Mouse (Mus musculus): Measurements from ENCODE around the gene Mmel1. TPM values are rescaled to one million over a fixed set of nuclear protein-coding genes. Genes with fewer than 3 reads are reported as not detected.

Mmel1 gene
- polyA plus RNA-seq, 1 experiment from 2014 or later: 0.31 TPM

DNA sequence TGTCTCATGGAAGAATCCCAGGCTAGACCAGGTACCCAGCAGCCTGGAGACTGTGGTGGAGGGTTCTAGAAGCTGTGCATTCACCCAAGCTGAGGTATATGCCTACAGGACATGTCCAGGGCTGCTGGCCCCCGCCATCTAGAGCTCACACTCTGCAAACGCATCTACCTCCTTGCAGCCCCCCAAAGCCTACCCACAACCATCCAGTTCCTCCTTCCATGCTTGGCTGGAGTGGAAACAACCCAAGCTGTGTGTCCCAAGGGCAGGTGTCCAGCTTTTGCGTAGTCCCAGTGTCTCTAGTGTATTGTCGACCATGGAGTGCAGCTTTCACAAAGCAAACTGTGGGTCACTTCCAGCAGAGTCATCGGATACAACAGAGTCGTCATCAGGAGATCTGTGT is 2.1 kb upstream of the Mmel1 start:
- no peak for ATAC-seq (replicated peaks)
- no peak overlapping the region for H3K9ac ChIP-seq
- H3K4me3 ChIP-seq: no peak overlapping the region
- WGBS: 86% methylated on average over 6 of the region's 6 CpGs
- no peaks in the 10 kb centered on the region; the same call in 1 of the 2 replicates for H3K27me3 ChIP-seq (replicated peaks)
- H3K4me2 ChIP-seq: no peak overlapping the region
- H3K9me3 ChIP-seq: no peaks in the 10 kb centered on the region
- H3K27ac ChIP-seq: no peak overlapping the region
- H3K4me1 ChIP-seq: peaks cover 25% of the 10 kb centered on the region
- H3K36me3 ChIP-seq (replicated peaks): no peaks in the 10 kb centered on the region

DNA sequence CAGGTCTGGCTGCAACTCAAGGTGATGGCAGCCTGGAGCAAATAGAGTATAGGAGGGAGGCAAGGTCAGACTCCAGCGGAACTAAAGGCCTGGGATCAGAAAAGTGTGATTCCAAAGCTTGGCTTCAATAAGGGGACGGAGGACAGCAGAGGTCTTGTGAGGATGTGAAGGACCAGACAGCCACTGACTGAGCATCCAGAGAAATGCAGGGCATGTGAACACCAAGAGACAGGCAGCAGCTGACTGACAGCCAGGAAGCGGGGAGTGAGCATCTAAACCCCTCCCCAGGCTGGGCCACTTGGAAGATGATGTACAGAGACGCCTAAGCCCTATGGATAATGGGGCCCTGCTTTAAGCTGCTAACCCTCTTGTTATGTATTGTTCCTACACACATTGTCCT is 1.3 kb downstream of the Mmel1 start:
- peaks cover 13% of the 10 kb centered on the region for H3K4me1 ChIP-seq
- H3K36me3 ChIP-seq (replicated peaks): no peaks in the 10 kb centered on the region
- H3K27ac ChIP-seq: no peak overlapping the region
- no peak overlapping the region for H3K4me3 ChIP-seq
- H3K9ac ChIP-seq: no peak overlapping the region
- WGBS: 58% methylated on average over 4 of the region's 4 CpGs
- H3K9me3 ChIP-seq: no peaks in the 10 kb centered on the region
- H3K27me3 ChIP-seq (replicated peaks): peaks cover 3% of the 10 kb centered on the region; the same call in 1 of the 2 replicates
- no peak overlapping the region for H3K4me2 ChIP-seq
- ATAC-seq (replicated peaks): no peak

DNA sequence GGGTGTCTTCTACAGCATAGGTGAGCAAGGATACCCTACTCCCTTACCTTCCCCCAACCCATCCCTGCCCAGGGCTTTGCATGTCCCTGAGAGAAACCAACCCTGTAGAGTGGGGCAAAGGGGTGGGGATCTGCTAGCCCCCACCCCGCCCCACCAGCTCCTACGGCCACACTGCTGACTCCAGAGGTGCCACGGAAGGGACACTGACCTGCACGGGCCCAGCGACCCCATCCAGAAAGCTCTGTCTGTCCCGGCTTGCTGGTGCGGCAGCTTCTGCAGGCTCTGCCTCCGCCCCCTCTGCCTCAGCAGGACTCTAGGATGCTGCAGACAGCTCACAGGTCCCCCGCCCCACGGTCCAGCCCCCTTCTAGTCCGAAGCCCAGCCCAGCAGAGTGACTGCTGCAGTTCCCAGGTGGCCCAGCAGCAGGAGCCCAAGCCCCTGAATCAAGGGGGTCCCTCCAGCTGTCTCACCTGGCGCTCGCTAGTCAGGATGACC is 2.4 kb downstream of the Mmel1 start:
- 4% methylated on average over 13 of the region's 13 CpGs for WGBS
- H3K9ac ChIP-seq: no peak overlapping the region
- ATAC-seq (replicated peaks): peak; percentile 63

DNA sequence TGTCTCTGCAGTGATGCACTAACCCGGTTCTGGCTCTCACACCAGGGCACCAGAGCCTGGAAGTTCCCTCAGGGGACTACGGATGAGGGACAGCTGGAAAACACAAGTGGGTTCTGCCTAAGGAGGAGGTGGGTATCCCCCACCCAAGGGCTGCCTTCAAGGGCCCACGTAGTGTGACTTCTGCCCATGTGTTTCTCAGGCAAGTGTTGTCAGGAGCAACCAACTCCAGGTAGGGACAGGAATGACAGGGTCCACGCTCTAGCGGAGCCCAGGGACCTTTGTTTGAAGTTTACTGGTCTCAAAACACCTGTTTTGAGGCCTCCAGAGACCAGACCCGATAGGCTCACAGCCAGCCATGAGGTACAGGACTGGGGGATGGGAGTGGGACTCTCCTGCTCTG is 3.8 kb downstream of the Mmel1 start:
- Histone ChIP-seq H3K4me3 (no peak overlapping the region), H3K27me3 (replicated peaks) (peaks cover 3% of the 10 kb centered on the region; the same call in 1 of the 2 replicates), H3K36me3 (replicated peaks) (no peaks in the 10 kb centered on the region), H3K4me1 (peaks cover 11% of the 10 kb centered on the region), H3K27ac (no peak overlapping the region), H3K9ac (no peak overlapping the region), H3K4me2 (no peak overlapping the region), H3K9me3 (no peaks in the 10 kb centered on the region)
- no peak for ATAC-seq (replicated peaks)
- WGBS: 76% methylated on average over 6 of the region's 6 CpGs

More for the DNA sequence above, 2.4 kb downstream of the Mmel1 start:
- peak overlapping the region; percentile 45 for H3K4me2 ChIP-seq
- H3K4me1 ChIP-seq: peaks cover 13% of the 10 kb centered on the region
- no peak overlapping the region for H3K27ac ChIP-seq
- H3K27me3 ChIP-seq (replicated peaks): peaks cover 3% of the 10 kb centered on the region; the same call in 1 of the 2 replicates
- H3K4me3 ChIP-seq: peak overlapping the region; percentile 34
- H3K9me3 ChIP-seq: no peaks in the 10 kb centered on the region
- H3K36me3 ChIP-seq (replicated peaks): no peaks in the 10 kb centered on the region

DNA sequence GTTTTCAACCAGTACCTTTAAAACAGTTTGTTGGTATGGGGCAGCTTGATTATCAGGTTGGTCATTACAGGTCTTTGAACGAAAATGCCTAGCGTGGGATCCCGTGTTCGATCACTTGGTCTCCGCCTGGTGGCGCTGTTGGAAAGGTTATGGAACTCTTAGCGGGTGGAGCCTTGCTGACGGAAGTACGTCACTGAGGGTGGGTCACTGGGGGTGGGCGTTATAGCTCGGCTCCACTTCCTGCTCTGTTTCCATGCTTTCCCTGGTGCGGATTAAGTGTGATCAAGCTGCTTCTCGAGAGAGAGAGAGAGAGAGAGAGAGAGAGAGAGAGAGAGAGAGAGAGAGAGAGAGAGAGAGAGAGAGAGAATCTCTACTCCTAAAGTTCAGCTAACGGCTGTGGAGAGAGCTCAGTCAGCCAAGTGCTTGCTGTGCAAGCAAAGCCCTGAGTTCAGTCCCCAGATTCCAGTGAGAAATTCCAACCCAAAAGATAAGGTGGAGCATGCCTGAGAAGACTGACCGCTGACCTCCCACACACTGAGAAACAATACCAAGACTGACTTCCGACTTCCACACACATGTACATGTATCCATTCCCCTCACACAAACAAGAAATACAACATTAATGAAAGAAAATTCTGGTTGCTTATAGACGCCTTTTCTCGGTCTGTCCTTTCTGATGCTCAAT is 8.6 kb downstream of the Mmel1 start:
- Histone ChIP-seq H3K27me3 (replicated peaks) (0 out of 2 replicates have a peak, but pooled peaks cover 2% of the 10 kb centered on the region), H3K36me3 (replicated peaks) (no peaks in the 10 kb centered on the region), H3K9me3 (no peaks in the 10 kb centered on the region), H3K4me1 (peaks cover 4% of the 10 kb centered on the region), H3K27ac (peak overlapping the region; percentile 75), H3K9ac (peak overlapping the region; percentile 27; the same call in 1 of the 2 replicates), H3K4me2 (peak overlapping the region; percentile 59), H3K4me3 (peak overlapping the region; percentile 31)
- peak; percentile 97 for ATAC-seq (replicated peaks)
- WGBS: 12% methylated on average over 17 of the region's 18 CpGs

DNA sequence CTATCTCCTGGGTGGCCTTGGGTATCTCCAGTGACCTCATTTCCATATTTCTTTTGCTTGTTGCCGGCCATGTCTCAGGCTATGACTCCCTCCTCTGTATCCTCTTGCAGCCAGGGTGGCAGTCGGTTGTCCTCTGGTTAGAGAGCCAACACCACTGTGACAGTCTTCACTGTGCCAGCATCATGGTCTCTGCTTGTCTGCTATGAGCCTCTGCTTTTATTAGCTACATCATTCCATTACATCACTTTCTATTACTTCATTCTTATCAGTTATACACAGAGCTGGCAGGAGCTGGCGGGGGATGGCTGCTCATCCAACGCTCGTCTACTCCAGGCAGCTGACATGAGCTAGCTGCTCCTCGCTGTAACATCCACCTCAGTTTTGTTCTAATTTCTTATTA is 11.3 kb downstream of the Mmel1 start:
- H3K4me1 ChIP-seq: peaks cover 4% of the 10 kb centered on the region
- ATAC-seq (replicated peaks): no peak
- 79% methylated on average over 6 of the region's 6 CpGs for WGBS
- no peak overlapping the region for H3K4me2 ChIP-seq
- no peak overlapping the region for H3K9ac ChIP-seq
- no peak overlapping the region for H3K4me3 ChIP-seq
- H3K27ac ChIP-seq: no peak overlapping the region
- H3K36me3 ChIP-seq (replicated peaks): no peaks in the 10 kb centered on the region
- H3K9me3 ChIP-seq: no peaks in the 10 kb centered on the region
- H3K27me3 ChIP-seq (replicated peaks): no peaks in the 10 kb centered on the region

DNA sequence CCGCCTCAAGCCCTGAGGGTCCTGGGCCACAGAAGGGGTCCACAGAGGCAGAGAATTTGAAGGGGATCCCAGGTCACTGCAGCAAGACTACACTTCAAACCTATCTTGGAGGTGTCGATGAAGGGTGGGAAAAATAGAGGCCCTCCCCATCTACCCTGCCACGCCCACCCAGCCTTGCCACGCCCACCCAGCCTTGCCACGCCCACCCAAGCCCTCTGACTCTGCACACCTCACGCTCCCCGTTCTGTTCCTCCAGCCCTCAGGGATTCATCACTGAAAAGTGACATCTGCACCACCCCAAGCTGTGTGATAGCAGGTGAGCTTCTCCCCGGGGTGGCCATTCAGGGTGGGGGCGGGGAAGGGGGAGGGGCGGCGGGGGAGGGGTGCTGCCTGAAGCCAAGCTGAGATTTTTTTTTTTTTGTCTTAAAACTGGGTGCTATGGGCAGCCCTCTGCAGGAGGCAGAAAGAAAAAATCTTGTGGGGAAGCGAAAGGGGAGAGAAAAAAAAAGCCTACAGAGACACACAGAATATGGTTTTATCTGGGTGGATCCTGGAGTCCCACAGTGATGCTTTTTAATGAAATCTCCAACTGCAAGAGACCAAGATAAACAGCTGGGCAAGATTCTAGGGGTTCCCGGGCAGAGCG is 12.8 kb downstream of the Mmel1 start:
- ATAC-seq (replicated peaks): no peak
- no peaks in the 10 kb centered on the region for H3K9me3 ChIP-seq
- H3K27ac ChIP-seq: no peak overlapping the region
- H3K4me2 ChIP-seq: no peak overlapping the region
- no peaks in the 10 kb centered on the region for H3K27me3 ChIP-seq (replicated peaks)
- H3K4me1 ChIP-seq: peaks cover 4% of the 10 kb centered on the region
- no peak overlapping the region for H3K9ac ChIP-seq
- 32% methylated on average over 14 of the region's 14 CpGs for WGBS
- no peak overlapping the region for H3K4me3 ChIP-seq
- H3K36me3 ChIP-seq (replicated peaks): no peaks in the 10 kb centered on the region

DNA sequence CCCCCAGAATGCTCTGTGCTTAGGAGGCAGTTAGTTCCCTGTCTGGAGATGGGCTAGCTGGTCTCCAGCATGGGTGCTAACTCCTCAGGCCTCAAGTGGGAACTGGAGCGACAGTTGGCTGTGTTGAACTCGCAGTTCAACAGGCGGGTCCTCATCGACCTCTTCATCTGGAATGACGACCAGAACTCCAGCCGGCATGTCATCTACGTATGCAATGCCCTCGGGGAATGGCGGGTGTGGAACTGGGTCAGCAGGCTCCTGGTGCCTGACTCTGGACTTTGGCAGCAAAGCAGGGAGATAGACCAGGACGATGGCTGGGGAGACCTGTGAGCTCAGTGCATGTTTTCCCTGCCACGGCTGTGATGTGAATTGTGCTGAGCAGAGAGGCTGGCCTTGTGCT is 16.0 kb downstream of the Mmel1 start:
- H3K4me2 ChIP-seq: no peak overlapping the region
- H3K4me3 ChIP-seq: no peak overlapping the region
- H3K9ac ChIP-seq: no peak overlapping the region
- no peak overlapping the region for H3K27ac ChIP-seq
- no peaks in the 10 kb centered on the region for H3K36me3 ChIP-seq (replicated peaks)
- 84% methylated on average over 11 of the region's 11 CpGs for WGBS
- no peaks in the 10 kb centered on the region for H3K4me1 ChIP-seq
- no peak for ATAC-seq (replicated peaks)
- no peaks in the 10 kb centered on the region for H3K9me3 ChIP-seq
- no peaks in the 10 kb centered on the region for H3K27me3 ChIP-seq (replicated peaks)

DNA sequence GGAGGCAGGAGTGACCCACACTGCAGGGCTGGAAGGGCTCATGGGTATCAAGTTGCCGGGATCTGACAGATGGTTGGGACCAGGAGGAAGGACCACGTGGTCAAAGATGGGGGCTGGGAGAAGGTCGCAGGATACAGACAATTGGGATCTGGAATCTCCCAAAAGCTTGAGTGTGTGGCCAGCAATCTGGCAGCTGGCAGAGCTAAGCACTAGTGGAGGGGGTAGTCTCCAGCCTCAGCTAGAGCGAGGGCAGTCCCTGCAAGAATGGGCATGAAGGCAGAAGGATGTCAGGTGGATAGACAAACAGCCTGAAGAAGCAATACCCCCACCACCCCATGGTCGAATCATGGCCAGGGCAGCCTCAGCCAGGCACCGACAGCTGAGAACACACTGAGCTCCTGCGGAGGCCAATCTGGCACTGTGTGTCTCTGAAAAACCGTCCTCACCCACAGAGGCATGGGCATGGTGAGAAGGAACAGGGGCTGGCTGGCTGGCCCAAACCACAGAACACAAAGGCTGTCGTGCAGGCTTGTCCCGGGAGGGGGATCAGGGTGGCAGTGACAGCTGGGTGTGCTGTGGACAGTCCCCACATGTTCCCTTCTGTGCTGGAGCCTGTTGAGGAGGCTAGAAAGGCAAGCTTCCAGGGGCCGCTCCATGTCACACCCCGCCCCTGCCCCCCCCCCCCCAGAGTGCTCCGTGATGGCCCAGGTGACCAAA is 17.6 kb downstream of the Mmel1 start:
- Histone ChIP-seq H3K27me3 (replicated peaks) (no peaks in the 10 kb centered on the region), H3K27ac (no peak overlapping the region), H3K9ac (no peak overlapping the region), H3K36me3 (replicated peaks) (no peaks in the 10 kb centered on the region), H3K4me1 (no peaks in the 10 kb centered on the region), H3K4me3 (no peak overlapping the region), H3K4me2 (no peak overlapping the region), H3K9me3 (no peaks in the 10 kb centered on the region)
- ATAC-seq (replicated peaks): no peak
- WGBS: 61% methylated on average over 11 of the region's 13 CpGs

DNA sequence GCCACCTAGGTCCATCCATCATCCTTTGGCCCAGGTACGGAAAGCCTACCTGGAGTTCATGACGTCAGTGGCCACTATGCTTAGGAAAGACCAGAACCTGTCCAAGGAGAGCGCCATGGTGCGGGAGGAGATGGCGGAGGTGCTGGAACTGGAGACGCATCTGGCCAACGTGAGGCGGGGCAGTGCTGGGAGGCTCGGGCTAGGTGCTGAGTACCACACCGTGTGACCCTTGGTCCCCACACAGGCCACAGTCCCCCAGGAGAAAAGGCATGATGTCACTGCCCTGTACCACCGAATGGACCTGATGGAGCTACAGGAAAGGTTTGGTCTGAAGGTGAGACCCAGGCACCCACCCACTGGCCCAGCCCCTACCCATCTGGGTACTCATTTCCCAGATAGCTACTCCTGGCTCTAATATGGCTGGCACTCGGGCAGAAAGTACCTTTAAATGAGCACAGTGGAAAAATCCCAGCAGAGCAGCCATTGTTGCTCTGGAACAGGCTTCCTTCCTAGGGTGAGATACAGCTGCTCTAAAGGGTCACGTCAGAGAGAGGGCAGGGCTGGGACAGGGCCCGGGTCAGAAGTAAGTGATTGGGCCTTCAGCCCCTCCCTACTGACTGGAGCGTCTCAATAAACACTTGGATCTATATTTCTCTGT is 18.3 kb downstream of the Mmel1 start:
- 85% methylated on average over 15 of the region's 15 CpGs for WGBS
- Histone ChIP-seq H3K27ac (no peak overlapping the region), H3K9me3 (no peaks in the 10 kb centered on the region), H3K4me2 (no peak overlapping the region), H3K36me3 (replicated peaks) (no peaks in the 10 kb centered on the region), H3K9ac (no peak overlapping the region), H3K27me3 (replicated peaks) (no peaks in the 10 kb centered on the region), H3K4me3 (no peak overlapping the region), H3K4me1 (no peaks in the 10 kb centered on the region)
- ATAC-seq (replicated peaks): no peak

DNA sequence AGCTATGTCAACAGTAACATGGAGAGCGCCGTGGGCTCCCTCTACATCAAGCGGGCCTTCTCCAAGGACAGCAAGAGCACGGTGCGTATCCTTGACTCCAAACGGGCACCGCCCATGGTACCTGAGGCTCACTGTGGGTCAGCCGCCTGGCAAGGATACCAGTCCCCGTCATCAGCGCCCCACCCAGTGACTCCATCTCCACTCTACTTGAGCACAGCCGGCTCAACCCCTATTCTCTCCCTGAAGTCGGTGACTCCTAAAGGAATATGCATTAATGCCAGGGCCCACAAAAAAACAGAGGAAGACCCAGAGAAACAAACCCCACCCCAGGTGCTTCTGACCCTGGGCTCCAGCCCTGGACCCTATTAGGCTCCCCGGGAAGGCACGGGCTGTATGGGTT is 21.5 kb downstream of the Mmel1 start:
- no peak overlapping the region for H3K9ac ChIP-seq
- no peaks in the 10 kb centered on the region for H3K27me3 ChIP-seq (replicated peaks)
- 91% methylated on average over 14 of the region's 14 CpGs for WGBS
- H3K36me3 ChIP-seq (replicated peaks): no peaks in the 10 kb centered on the region
- H3K27ac ChIP-seq: no peak overlapping the region
- H3K4me2 ChIP-seq: no peak overlapping the region
- H3K9me3 ChIP-seq: no peaks in the 10 kb centered on the region
- no peaks in the 10 kb centered on the region for H3K4me1 ChIP-seq
- H3K4me3 ChIP-seq: no peak overlapping the region
- no peak for ATAC-seq (replicated peaks)

DNA sequence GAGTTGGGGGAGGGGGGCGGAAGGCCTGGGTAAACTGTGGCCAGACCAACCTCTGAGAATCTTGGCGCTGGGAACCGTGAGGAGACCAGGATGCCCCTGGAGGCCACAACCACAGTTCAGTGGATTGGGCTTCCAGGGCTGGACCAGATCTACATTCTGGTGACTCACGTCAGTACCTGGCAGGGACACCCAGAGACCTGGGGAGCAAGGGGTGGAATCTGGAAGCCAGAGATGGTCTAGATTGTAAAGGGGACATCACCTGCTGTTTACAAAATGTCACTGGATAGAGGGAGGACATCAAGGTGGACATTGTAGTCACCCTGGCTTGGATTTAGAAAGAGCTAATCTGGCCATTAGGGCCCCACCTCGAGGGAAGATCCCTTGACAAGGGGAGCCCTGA is 26.2 kb downstream of the Mmel1 start:
- no peak for ATAC-seq (replicated peaks)
- Histone ChIP-seq H3K4me2 (no peak overlapping the region), H3K9ac (no peak overlapping the region), H3K4me1 (peaks cover 20% of the 10 kb centered on the region), H3K27me3 (replicated peaks) (no peaks in the 10 kb centered on the region), H3K36me3 (replicated peaks) (no peaks in the 10 kb centered on the region), H3K27ac (no peak overlapping the region), H3K9me3 (no peaks in the 10 kb centered on the region), H3K4me3 (no peak overlapping the region)
- 87% methylated on average over 5 of the region's 5 CpGs for WGBS

Data from midbrain, embryonic 15.5 days (tissue).